Mouse (Mus musculus): ENCODE data around the gene 0610040J01Rik. TPM values are rescaled to one million over a fixed set of nuclear protein-coding genes. Genes with fewer than 3 reads are reported as not detected.

The 0610040J01Rik gene
- polyA plus RNA-seq (2015; fragmentation: Illumina TruSeq; extraction: RNeasy Lipid Tissue Mini Kit (QIAGEN cat#74804); ENCODE audit: insufficient read depth, low replicate concordance) = 2.6 TPM

DNA sequence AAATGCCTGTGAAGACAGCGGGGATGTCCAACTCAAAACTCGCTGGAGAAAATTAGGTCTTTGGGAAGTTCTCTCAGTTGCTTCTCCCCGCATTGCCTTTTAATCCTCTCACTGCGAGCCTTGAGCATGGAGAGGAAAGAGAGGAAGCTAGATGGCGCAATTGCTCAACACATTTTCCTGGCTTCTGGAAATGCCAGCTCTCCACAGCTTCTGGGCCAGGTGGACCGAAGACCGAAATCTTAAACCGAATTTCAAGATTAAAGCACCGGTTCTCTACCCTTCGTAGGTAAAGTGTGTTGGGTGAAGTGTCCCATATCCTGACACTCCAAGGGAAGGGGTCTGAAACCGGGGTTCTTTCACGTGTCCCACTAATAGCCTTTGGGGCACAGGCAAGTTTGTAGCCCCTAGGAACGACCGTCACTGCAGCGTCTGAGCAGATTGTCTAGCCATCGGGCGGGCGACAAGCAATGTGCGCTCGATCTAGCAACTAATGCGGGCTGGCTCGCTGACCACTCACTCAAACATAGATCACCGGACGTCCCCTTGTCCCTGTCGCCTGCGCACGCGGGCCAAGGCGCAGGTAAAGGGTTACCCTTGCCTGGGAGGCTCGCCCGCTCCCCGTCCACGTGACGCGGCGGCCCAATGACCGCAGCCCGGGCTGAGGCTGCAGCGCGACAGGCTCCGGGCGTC lies at the start of gene 0610040J01Rik:
TSS of gene 0610040J01Rik (plus strand) at position 545 of the 690 bp plus-strand sequence.

Other genes starting within 250 kb of the 0610040J01Rik start
- gene Nwd2, start 163.3 kb upstream of the 0610040J01Rik start, polyA plus RNA-seq (2015; fragmentation: Illumina TruSeq; extraction: RNeasy Lipid Tissue Mini Kit (QIAGEN cat#74804); ENCODE audit: insufficient read depth, low replicate concordance) = 0.22 TPM
- 22.0 TPM for gene Rell1, start 156.5 kb downstream of the 0610040J01Rik start, polyA plus RNA-seq (2015; fragmentation: Illumina TruSeq; extraction: RNeasy Lipid Tissue Mini Kit (QIAGEN cat#74804); ENCODE audit: insufficient read depth, low replicate concordance)

Data from spleen, adult 10 weeks (tissue).